Mouse (Mus musculus) heart, adult 2 months (tissue): ENCODE measurements around the gene Pla1a. TPM values are rescaled to one million over a fixed set of nuclear protein-coding genes. Genes with fewer than 3 reads are reported as not detected.

Source experiments
- DNase-seq, 2 experiments: peaks; one replicate each; pipeline ENCODE4 v3.0.0; 2021
- H3K27ac ChIP-seq: fragments of 200-600 bp; 2 replicates; pipeline ENCODE4 v1.8.1; 2022
- H3K27me3 ChIP-seq: fragments of 200-500 bp; 2 replicates; pipeline ENCODE4 v1.6.1; 2012; ENCODE audit warnings: mild to moderate bottlenecking, low read length, inconsistent platforms, mixed read lengths; ENCODE audit not compliant: control insufficient read depth, insufficient read depth
- H3K36me3 ChIP-seq: fragments of 200-500 bp; 2 replicates; pipeline ENCODE4 v1.6.1; 2012; ENCODE audit warnings: low read length, inconsistent platforms; ENCODE audit not compliant: control insufficient read depth, insufficient read depth
- H3K4me1 ChIP-seq: fragments of 200-500 bp; 2 replicates; pipeline ENCODE4 v1.6.1; 2011; ENCODE audit warnings: low read length; ENCODE audit not compliant: control insufficient read depth, insufficient read depth
- H3K4me3 ChIP-seq: fragments of 200-600 bp; 2 replicates; pipeline ENCODE4 v1.8.1; 2022
- H3K79me2 ChIP-seq: fragments of 200-500 bp; replicated peaks from 2 replicates; pipeline ENCODE4 v1.6.1; 2012; ENCODE audit warnings: mild to moderate bottlenecking, inconsistent platforms, low read length, moderate library complexity, mixed read lengths; ENCODE audit not compliant: control insufficient read depth, insufficient read depth
- H3K9ac ChIP-seq: fragments of 200-500 bp; 2 replicates; pipeline ENCODE4 v1.6.1; 2012; ENCODE audit warnings: low read depth, mild to moderate bottlenecking, control low read depth, inconsistent platforms, low read length, mixed read lengths
- CTCF ChIP-seq: fragments of 200-600 bp; IDR thresholded peaks from 2 replicates; pipeline ENCODE4 v1.8.1; 2022; ENCODE audit warnings: antibody characterized with exemption, mild to moderate bottlenecking, moderate library complexity
- EP300 ChIP-seq: fragments of 200-500 bp; IDR thresholded peaks from 2 replicates; pipeline ENCODE4 v1.6.1; 2011; ENCODE audit warnings: low read depth, low read length, control low read depth; ENCODE audit not compliant: insufficient read depth
- POLR2A ChIP-seq: fragments of 200-500 bp; IDR thresholded peaks from 2 replicates; pipeline ENCODE4 v1.6.1; 2011; ENCODE audit warnings: mild to moderate bottlenecking, low read depth, low read length, control low read depth; ENCODE audit not compliant: insufficient read depth
- WGBS: fragments of 180-500 bp; shearing (Covaris S2); methylation state at CpG from one replicate; pipeline ENCODE4 v1.1.7; 2018; 5-methylcytosine and 5-hydroxymethylcytosine counted together
- intact Hi-C: fragments of 180-260 bp; cut with DNase I; formaldehyde crosslinking; loops from one replicate; pipeline ENCODE4 v1.15.1; 2025
- polyA plus RNA-seq: library from polyadenylated mRNA; depleted of rRNA; stranded (reverse); fragments of >200 nt; gene quantifications from 2 replicates; pipeline ENCODE4 v1.2.3, GENCODE M21; 2012
- total RNA-seq, 2 experiments: library from RNA; stranded (reverse); gene quantifications; 2 replicates each; pipeline ENCODE4 v1.2.3; 2021

Gene Pla1a
- total and polyA plus RNA-seq, 3 experiments: 6.8 to 9.6 (median 8.8) TPM

GRCm38 (mm10) chr16:38400311-38400960 is 32.5 kb downstream of the Pla1a start:
- no peaks in the 10 kb centered on the region for H3K79me2 ChIP-seq
- intact Hi-C loops: no loop called here
- no peak for DNase-seq
- WGBS: 85% methylated on average over 9 of the region's 9 CpGs
- TF ChIP-seq CTCF (no peak), EP300 (no peak), POLR2A (no peak)
- no peaks in the 10 kb centered on the region for H3K27me3 ChIP-seq
- no peak overlapping the region for H3K4me3 ChIP-seq
- H3K9ac ChIP-seq: no peak overlapping the region
- peaks cover 1% of the 10 kb centered on the region; the same call in 1 of the 2 replicates for H3K4me1 ChIP-seq
- peak overlapping the region; percentile 75 for H3K27ac ChIP-seq
- H3K36me3 ChIP-seq: no peaks in the 10 kb centered on the region

GRCm38 (mm10) chr16:38399531-38400231 is 33.3 kb downstream of the Pla1a start:
- Histone ChIP-seq H3K36me3 (no peaks in the 10 kb centered on the region), H3K9ac (no peak overlapping the region), H3K27me3 (no peaks in the 10 kb centered on the region), H3K4me3 (peak overlapping the region; percentile 26; the same call in 1 of the 2 replicates), H3K27ac (peak overlapping the region; percentile 75), H3K79me2 (no peaks in the 10 kb centered on the region), H3K4me1 (peaks cover 1% of the 10 kb centered on the region; the same call in 1 of the 2 replicates)
- intact Hi-C loops: loop anchor here (5.0 kb wide), 1 partner anchor 83 kb away; no protein-coding TSS in a partner anchor
- TF ChIP-seq POLR2A (no peak; the same call in 1 of the 2 replicates), CTCF (no peak), EP300 (no peak)
- DNase-seq: peak; percentile 57 to 73
- 21% methylated on average over 17 of the region's 17 CpGs for WGBS

DNA sequence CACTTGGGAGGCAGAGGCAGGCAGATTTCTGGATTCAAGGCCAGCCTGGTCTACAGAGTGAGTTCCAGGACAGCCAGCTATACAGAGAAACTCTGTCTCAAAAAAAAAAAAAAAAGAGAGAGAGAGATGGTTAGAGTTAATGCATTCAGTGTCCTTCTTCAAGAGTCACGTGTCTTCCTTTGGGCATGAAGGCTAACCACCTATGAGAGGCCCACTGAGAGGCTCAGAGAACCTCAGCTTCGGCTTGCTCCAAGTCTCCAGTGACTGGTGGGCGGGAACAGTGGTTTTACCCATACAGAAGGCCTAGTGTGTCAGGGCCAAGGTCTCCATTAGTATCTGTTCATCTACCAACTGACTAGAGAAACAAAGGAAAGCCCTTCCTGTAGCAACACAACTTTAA is 33.9 kb downstream of the Pla1a start:
- H3K4me3 ChIP-seq: no peak overlapping the region
- peak overlapping the region; percentile 75 for H3K27ac ChIP-seq
- no peak overlapping the region for H3K9ac ChIP-seq
- H3K36me3 ChIP-seq: no peaks in the 10 kb centered on the region
- 72% methylated on average over 3 of the region's 3 CpGs for WGBS
- TF ChIP-seq POLR2A (no peak), EP300 (no peak), CTCF (no peak)
- no peaks in the 10 kb centered on the region for H3K79me2 ChIP-seq
- no peak for DNase-seq
- intact Hi-C loops: loop anchor here (5.0 kb wide), 1 partner anchor 83 kb away; no protein-coding TSS in a partner anchor
- H3K4me1 ChIP-seq: peaks cover 3% of the 10 kb centered on the region
- H3K27me3 ChIP-seq: no peaks in the 10 kb centered on the region

- no peak overlapping the region for H3K27ac ChIP-seq
- TF ChIP-seq POLR2A: no peak
- TF ChIP-seq CTCF: no peak
- no peak for TF ChIP-seq EP300
- DNase-seq: no peak
- WGBS: 96% methylated on average over 6 of the region's 6 CpGs
- H3K27me3 ChIP-seq: no peaks in the 10 kb centered on the region
- no peaks in the 10 kb centered on the region for H3K36me3 ChIP-seq
- intact Hi-C loops: loop anchor here (5.0 kb wide), 1 partner anchor 84 kb away; no protein-coding TSS in a partner anchor
- H3K4me3 ChIP-seq: no peak overlapping the region
- H3K9ac ChIP-seq: no peak overlapping the region
- H3K4me1 ChIP-seq: peaks cover 3% of the 10 kb centered on the region
- H3K79me2 ChIP-seq: no peaks in the 10 kb centered on the region
Observed at GRCm38 (mm10) chr16:38398266-38398665, 34.7 kb downstream of the Pla1a start.

GRCm38 (mm10) chr16:38396155-38396554 is 36.8 kb downstream of the Pla1a start:
- no peak for TF ChIP-seq POLR2A
- no peak for TF ChIP-seq EP300
- no peak for TF ChIP-seq CTCF

More at GRCm38 (mm10) chr16:38396155-38396554, 36.8 kb downstream of the Pla1a start:
- intact Hi-C loops: loop anchor here (5.0 kb wide), 1 partner anchor 86 kb away; no protein-coding TSS in a partner anchor
- H3K4me3 ChIP-seq: no peak overlapping the region; the same call in 1 of the 2 replicates
- no peaks in the 10 kb centered on the region for H3K36me3 ChIP-seq
- H3K27ac ChIP-seq: peak overlapping the region; percentile 34; the same call in 1 of the 2 replicates
- H3K27me3 ChIP-seq: no peaks in the 10 kb centered on the region
- no peaks in the 10 kb centered on the region for H3K79me2 ChIP-seq
- no peak overlapping the region for H3K9ac ChIP-seq
- WGBS: 27% methylated on average over 13 of the region's 13 CpGs
- peaks cover 5% of the 10 kb centered on the region for H3K4me1 ChIP-seq
- DNase-seq: peak; percentile 69 to 73
